Mouse (Mus musculus): ENCODE data around the gene Ccl3.

DNA sequence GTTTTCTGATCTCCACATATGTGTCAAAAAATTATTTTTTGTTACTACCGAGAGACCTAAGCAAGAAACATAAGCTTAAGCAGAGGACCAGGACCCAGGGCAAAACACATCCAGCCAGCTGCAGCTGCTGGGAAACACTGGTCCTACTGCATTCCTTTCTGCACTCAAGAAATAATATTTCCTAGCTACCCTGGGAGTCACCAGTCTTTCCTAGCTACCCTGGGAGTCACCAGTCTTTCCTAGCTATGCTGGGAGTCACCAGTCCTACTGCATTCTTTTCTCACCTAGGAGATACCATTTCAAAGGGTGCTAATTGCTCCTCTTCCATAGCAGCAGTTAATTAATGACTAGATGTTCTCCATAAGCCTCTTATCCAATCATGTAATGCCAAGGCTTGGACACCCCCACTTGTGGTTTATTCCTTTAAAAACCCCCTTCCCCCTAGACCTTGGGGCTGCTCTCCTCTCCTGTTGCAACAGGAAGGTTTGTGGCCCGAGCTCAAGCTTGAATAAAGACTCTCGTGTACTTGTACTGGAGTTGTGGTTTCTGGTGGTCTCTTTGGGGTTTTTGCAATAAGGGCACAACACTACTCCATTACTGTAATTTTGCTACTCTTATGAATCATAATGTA, 50.8 kb downstream of the Ccl3 start:
- TF ChIP-seq CTCF (IDR thresholded peaks at IDR 0.05; ENCODE audit: low read depth, low read length) (no peak), POLR2A (IDR thresholded peaks at IDR 0.05; ENCODE audit: extremely low read depth, insufficient read depth, low read length) (no peak)

All from liver, adult 2 months (tissue).